Mouse (Mus musculus) hindlimb bud, embryonic 11.5 days (tissue): ENCODE data around the gene Gpr37l1.
"Not testable (repeated sequence)": the region's sequence is repeated elsewhere in the genome, so short reads cannot be mapped to it uniquely, and the experiment has no call there.

Source experiments
- DNase-seq: peaks from one replicate; pipeline ENCODE4 v3.0.0-alpha.2; 2012; ENCODE audit warnings: low read depth, low spot score; ENCODE audit errors: extremely low spot score

Gene Gpr37l1

GRCm38 (mm10) chr1:135126443-135127027 lies 40.9 kb downstream of the Gpr37l1 start:
- DNase-seq, result no peak

GRCm38 (mm10) chr1:135125990-135126389 lies 41.5 kb downstream of the Gpr37l1 start:
- DNase-seq, result no peak

GRCm38 (mm10) chr1:135124573-135125363 lies 42.7 kb downstream of the Gpr37l1 start:
- no peak for DNase-seq

GRCm38 (mm10) chr1:135112661-135113060 lies 54.8 kb downstream of the Gpr37l1 start:
- no peak for DNase-seq

- DNase-seq, result not testable (repeated sequence)
Observed at GRCm38 (mm10) chr1:135111271-135111670, 56.2 kb downstream of the Gpr37l1 start.
